Mouse (Mus musculus) heart, embryonic 13.5 days (tissue): ENCODE measurements around the gene Spata32. TPM values are rescaled to one million over a fixed set of nuclear protein-coding genes. Genes with fewer than 3 reads are reported as not detected.

Experiments used
- ATAC-seq: fragments of 200-750 bp; cut with Nextera tagmentation; 2 replicates; pipeline ENCODE4 v1.8.0; 2017; ENCODE audit warnings: moderate TSS enrichment; ENCODE audit not compliant: insufficient number of reproducible peaks, low FRiP score, low TSS enrichment; ENCODE audit errors: extremely low read depth
- H3K27ac ChIP-seq: fragments of 300-500 bp; sonication (generic); replicated peaks from 2 replicates; pipeline ENCODE4 v1.5.1; 2015; ENCODE audit warnings: moderate library complexity, mild to moderate bottlenecking, inconsistent platforms
- H3K27me3 ChIP-seq: fragments of 300-500 bp; sonication (generic); replicated peaks from 2 replicates; pipeline ENCODE4 v1.6.1; 2015; ENCODE audit warnings: mild to moderate bottlenecking, inconsistent platforms
- H3K36me3 ChIP-seq: fragments of 300-500 bp; sonication (generic); 2 replicates; pipeline ENCODE4 v1.6.1; 2015; ENCODE audit warnings: mild to moderate bottlenecking, inconsistent platforms
- H3K4me1 ChIP-seq: fragments of 300-500 bp; sonication (generic); 2 replicates; pipeline ENCODE4 v1.6.1; 2015; ENCODE audit warnings: inconsistent platforms
- H3K4me2 ChIP-seq: fragments of 300-500 bp; sonication (generic); 2 replicates; pipeline ENCODE4 v1.6.1; 2015; ENCODE audit warnings: inconsistent platforms, mild to moderate bottlenecking, moderate library complexity
- H3K4me3 ChIP-seq: fragments of 300-500 bp; sonication (generic); 2 replicates; pipeline ENCODE4 v1.5.1; 2015; ENCODE audit warnings: moderate library complexity, mild to moderate bottlenecking, inconsistent platforms
- H3K9ac ChIP-seq: fragments of 300-500 bp; sonication (generic); 2 replicates; pipeline ENCODE4 v1.6.1; 2015; ENCODE audit warnings: inconsistent platforms, mild to moderate bottlenecking, moderate library complexity
- H3K9me3 ChIP-seq: fragments of 300-500 bp; sonication (generic); 2 replicates; pipeline ENCODE4 v1.6.1; 2016; ENCODE audit warnings: inconsistent platforms
- WGBS: fragments of 180-500 bp; shearing (Covaris S2); methylation state at CpG from one replicate; pipeline ENCODE4 v1.1.7; 2015; ENCODE audit warnings: mixed read lengths; 5-methylcytosine and 5-hydroxymethylcytosine counted together
- polyA plus RNA-seq: library from polyadenylated mRNA; unstranded; fragments of >200 nt; fragmentation: Nextera tagmentation; extraction: Ambion mirVana; gene quantifications from 2 replicates; pipeline ENCODE4 v1.2.1, GENCODE M21; 2015

Spata32 gene
- not detected in 2 replicates for polyA plus RNA-seq

GRCm38 (mm10) chr11:103217790-103218516, at the start of gene Spata32:
Gene Spata32, minus strand, starts transcription at chr11:103218432.
- H3K27me3 ChIP-seq = peaks cover 39% of the 10 kb centered on the region
- peak within 1 kb of the TSS; percentile 78 for H3K9ac ChIP-seq
- H3K4me3 ChIP-seq = peak within 1 kb of the TSS; percentile 57
- H3K27ac ChIP-seq = no peak within 1 kb of the TSS; the same call in 1 of the 2 replicates
- H3K4me2 ChIP-seq = peak within 1 kb of the TSS; percentile 96
- WGBS = 1% methylated on average over 45 of the region's 45 CpGs
- H3K36me3 ChIP-seq = peaks cover 28% of the 10 kb centered on the region
- no peak for ATAC-seq
- peaks cover 12% of the 10 kb centered on the region; the same call in 1 of the 2 replicates for H3K4me1 ChIP-seq
- H3K9me3 ChIP-seq = 0 out of 2 replicates have a peak, but pooled peaks cover 4% of the 10 kb centered on the region

GRCm38 (mm10) chr11:103267346-103268219, 49.4 kb upstream of the Spata32 start, which contains the start of gene Map3k14:
Gene Map3k14, minus strand, starts transcription at chr11:103267472.
- H3K27ac ChIP-seq = peak within 1 kb of the TSS; percentile 83
- ATAC-seq = peak; percentile 97
- H3K4me3 ChIP-seq = peak within 1 kb of the TSS; percentile 62
- 1% methylated on average over 55 of the region's 55 CpGs for WGBS
- no peaks in the 10 kb centered on the region for H3K27me3 ChIP-seq
- no peaks in the 10 kb centered on the region for H3K9me3 ChIP-seq
- H3K36me3 ChIP-seq = no peaks in the 10 kb centered on the region
- peak within 1 kb of the TSS; percentile 85 for H3K9ac ChIP-seq
- H3K4me1 ChIP-seq = peaks cover 43% of the 10 kb centered on the region
- peak within 1 kb of the TSS; percentile 83 for H3K4me2 ChIP-seq

- no peak for ATAC-seq
- under 1% methylated on average over 42 of the region's 42 CpGs for WGBS
- Histone ChIP-seq H3K4me2 (peak overlapping the region; percentile 83), H3K27me3 (no peaks in the 10 kb centered on the region), H3K36me3 (no peaks in the 10 kb centered on the region), H3K4me1 (peaks cover 50% of the 10 kb centered on the region), H3K4me3 (peak overlapping the region; percentile 62), H3K27ac (peak overlapping the region; percentile 83), H3K9ac (peak overlapping the region; percentile 85), H3K9me3 (no peaks in the 10 kb centered on the region)
These were observed 48.6 kb upstream of the Spata32 start for GRCm38 (mm10) chr11:103266729-103267345.

GRCm38 (mm10) chr11:103265856-103266255, 47.6 kb upstream of the Spata32 start:
- Histone ChIP-seq H3K4me2 (peak overlapping the region; percentile 83), H3K9ac (0 out of 2 replicates have a peak overlapping the region, but pooled peaks have one; percentile 85)
- 72% methylated on average over 2 of the region's 2 CpGs for WGBS

GRCm38 (mm10) chr11:103265211-103265610, 47.0 kb upstream of the Spata32 start:
- Histone ChIP-seq H3K36me3 (no peaks in the 10 kb centered on the region), H3K4me1 (peaks cover 64% of the 10 kb centered on the region), H3K9me3 (no peaks in the 10 kb centered on the region), H3K9ac (0 out of 2 replicates have a peak overlapping the region, but pooled peaks have one; percentile 42), H3K4me3 (no peak overlapping the region), H3K4me2 (0 out of 2 replicates have a peak overlapping the region, but pooled peaks have one; percentile 83), H3K27ac (no peak overlapping the region), H3K27me3 (no peaks in the 10 kb centered on the region)
- no peak for ATAC-seq
- WGBS = 72% methylated on average over 7 of the region's 7 CpGs

More at GRCm38 (mm10) chr11:103265856-103266255, 47.6 kb upstream of the Spata32 start:
- Histone ChIP-seq H3K36me3 (no peaks in the 10 kb centered on the region), H3K27me3 (no peaks in the 10 kb centered on the region), H3K9me3 (no peaks in the 10 kb centered on the region), H3K4me1 (peaks cover 58% of the 10 kb centered on the region), H3K27ac (no peak overlapping the region), H3K4me3 (peak overlapping the region; percentile 62)
- no peak for ATAC-seq

GRCm38 (mm10) chr11:103264427-103265005, 46.3 kb upstream of the Spata32 start:
- ATAC-seq = no peak
- Histone ChIP-seq H3K36me3 (no peaks in the 10 kb centered on the region), H3K27me3 (no peaks in the 10 kb centered on the region), H3K4me2 (no peak overlapping the region), H3K9me3 (no peaks in the 10 kb centered on the region), H3K9ac (peak overlapping the region; percentile 17; the same call in 1 of the 2 replicates), H3K27ac (no peak overlapping the region), H3K4me1 (peaks cover 64% of the 10 kb centered on the region), H3K4me3 (no peak overlapping the region)
- 83% methylated on average over 20 of the region's 20 CpGs for WGBS

GRCm38 (mm10) chr11:103263551-103263950, 45.3 kb upstream of the Spata32 start:
- 53% methylated on average over 10 of the region's 10 CpGs for WGBS
- no peak overlapping the region for H3K4me3 ChIP-seq
- no peak overlapping the region for H3K27ac ChIP-seq
- no peaks in the 10 kb centered on the region for H3K27me3 ChIP-seq
- no peak for ATAC-seq
- no peaks in the 10 kb centered on the region for H3K36me3 ChIP-seq
- H3K9ac ChIP-seq = peak overlapping the region; percentile 63
- H3K4me2 ChIP-seq = 0 out of 2 replicates have a peak overlapping the region, but pooled peaks have one; percentile 13
- H3K4me1 ChIP-seq = peaks cover 60% of the 10 kb centered on the region
- H3K9me3 ChIP-seq = no peaks in the 10 kb centered on the region

- Histone ChIP-seq H3K4me3 (0 out of 2 replicates have a peak overlapping the region, but pooled peaks have one; percentile 13), H3K36me3 (no peaks in the 10 kb centered on the region), H3K27me3 (no peaks in the 10 kb centered on the region), H3K4me1 (peaks cover 51% of the 10 kb centered on the region), H3K9me3 (no peaks in the 10 kb centered on the region), H3K9ac (peak overlapping the region; percentile 58), H3K4me2 (peak overlapping the region; percentile 51), H3K27ac (peak overlapping the region; percentile 4)
- ATAC-seq = no peak
- WGBS = 53% methylated on average over 20 of the region's 20 CpGs
These were observed 44.4 kb upstream of the Spata32 start for GRCm38 (mm10) chr11:103262412-103263267.

GRCm38 (mm10) chr11:103261671-103262411, 43.6 kb upstream of the Spata32 start:
- WGBS = 73% methylated on average over 7 of the region's 7 CpGs
- Histone ChIP-seq H3K9ac (peak overlapping the region; percentile 58), H3K9me3 (no peaks in the 10 kb centered on the region), H3K27me3 (no peaks in the 10 kb centered on the region), H3K4me1 (peaks cover 51% of the 10 kb centered on the region), H3K27ac (peak overlapping the region; percentile 4), H3K4me3 (no peak overlapping the region), H3K36me3 (no peaks in the 10 kb centered on the region), H3K4me2 (peak overlapping the region; percentile 51)
- ATAC-seq = no peak
